Mouse (Mus musculus) MEL (cell line): ENCODE results near the gene Prmt1.

Experiments used
- CTCF ChIP-seq, 3 experiments: IDR thresholded peaks in 2 of 3; conservative IDR thresholded peaks in 1 of 3; 2 replicates each; pipeline ENCODE4 v1.5.1; 2011 to 2012; ENCODE audit warnings: low read length in 3 of 3, low read depth in 2 of 3, mild to moderate bottlenecking in 2 of 3, improper control_type of control experiment in 1 of 3, inconsistent platforms in 1 of 3, mixed read lengths in 1 of 3, moderate library complexity in 1 of 3; ENCODE audit not compliant: control insufficient read depth in 1 of 3, insufficient read depth in 1 of 3, poor library complexity in 1 of 3, severe bottlenecking in 1 of 3
- ELF1 ChIP-seq: IDR thresholded peaks from 2 replicates; pipeline ENCODE4 v1.6.1; 2014; ENCODE audit warnings: low read depth, mild to moderate bottlenecking, inconsistent platforms, low read length, improper control_type of control experiment, moderate library complexity
- JUND ChIP-seq: IDR thresholded peaks from 2 replicates; pipeline ENCODE4 v1.6.1; 2011; ENCODE audit warnings: low read depth, mild to moderate bottlenecking, improper control_type of control experiment, low read length
- MAFK ChIP-seq: IDR thresholded peaks from 2 replicates; pipeline ENCODE4 v1.6.1; 2011; ENCODE audit warnings: low read depth, mild to moderate bottlenecking, low read length, improper control_type of control experiment, borderline replicate concordance
- MAX ChIP-seq: IDR thresholded peaks from 2 replicates; pipeline ENCODE4 v1.6.1; 2011; ENCODE audit warnings: low read length, improper control_type of control experiment
- MYC ChIP-seq: IDR thresholded peaks from 2 replicates; pipeline ENCODE4 v1.6.1; 2011; ENCODE audit warnings: low read depth, mild to moderate bottlenecking, low read length, improper control_type of control experiment, moderate library complexity
- NELFE ChIP-seq: IDR thresholded peaks from 2 replicates; pipeline ENCODE4 v1.6.1; 2011; ENCODE audit warnings: low read depth, low read length, improper control_type of control experiment
- POLR2A ChIP-seq, 2 experiments: IDR thresholded peaks; 2 replicates each; pipeline ENCODE4 v1.6.1; 2011 to 2012; ENCODE audit warnings: low read length in 2 of 2, mild to moderate bottlenecking in 2 of 2, control low read depth in 1 of 2, improper control_type of control experiment in 1 of 2, low read depth in 1 of 2, moderate library complexity in 1 of 2; ENCODE audit not compliant: control insufficient read depth in 1 of 2, insufficient read depth in 1 of 2, poor library complexity in 1 of 2
- TAL1 ChIP-seq: IDR thresholded peaks from 2 replicates; pipeline ENCODE4 v1.6.1; 2012; ENCODE audit warnings: mild to moderate bottlenecking, inconsistent platforms, low read length, moderate library complexity, mixed read lengths
- TBP ChIP-seq: IDR thresholded peaks from 2 replicates; pipeline ENCODE4 v1.8.0; 2011; ENCODE audit warnings: low read depth, low read length, improper control_type of control experiment

DNA sequence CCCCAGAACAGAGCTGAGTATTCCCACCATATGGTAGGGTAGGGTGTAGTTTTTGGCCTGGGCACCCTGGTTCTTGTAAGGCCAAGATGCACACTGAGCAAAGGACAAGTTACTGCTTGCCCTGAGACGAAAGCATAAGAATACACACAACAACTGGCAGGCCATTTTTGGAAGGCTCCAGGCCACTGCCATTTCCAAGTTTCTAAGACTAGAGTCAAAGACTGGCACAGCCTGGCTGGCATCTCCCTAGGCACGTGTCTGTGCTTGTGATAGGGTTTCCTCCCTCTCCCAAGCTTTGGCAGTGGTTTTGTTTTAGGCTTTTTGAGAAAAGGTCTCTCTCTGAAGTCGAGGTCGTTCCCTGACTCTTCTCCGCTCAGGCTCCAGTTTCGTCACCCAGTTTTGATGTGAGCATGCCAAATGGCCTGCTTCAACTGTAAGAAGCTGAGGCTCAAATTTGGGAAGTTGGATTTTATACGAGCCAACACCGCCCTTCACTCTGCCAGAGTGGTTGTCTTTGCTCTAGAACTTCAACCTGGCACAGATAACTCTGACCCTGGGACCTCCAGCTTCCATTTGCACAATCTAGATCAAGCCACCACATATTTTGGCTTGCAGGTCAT, 39.3 kb upstream of the Prmt1 start:
- TF ChIP-seq ELF1, result no peak
- no peak for TF ChIP-seq TBP
- no peak for TF ChIP-seq TAL1
- TF ChIP-seq CTCF (IDR thresholded peaks at IDR 0.05 in 2 of 3, conservative IDR thresholded peaks at IDR 0.05 in 1 of 3; ENCODE audit: control insufficient read depth in 1 of 3, insufficient read depth in 1 of 3, low read depth in 2 of 3, low read length in 3 of 3, poor library complexity in 1 of 3, severe bottlenecking in 1 of 3), result no peak
- TF ChIP-seq NELFE, result no peak
- no peak for TF ChIP-seq MYC
- TF ChIP-seq POLR2A (IDR thresholded peaks at IDR 0.05; ENCODE audit: control insufficient read depth in 1 of 2, insufficient read depth in 1 of 2, low read depth in 1 of 2, low read length in 2 of 2, poor library complexity in 1 of 2), result no peak
- no peak for TF ChIP-seq MAX
- TF ChIP-seq MAFK, result no peak
- no peak for TF ChIP-seq JUND
